Mouse (Mus musculus) heart, embryonic 10.5 days (tissue): Measurements from ENCODE around the gene Rnpepl1. TPM values are rescaled to one million over a fixed set of nuclear protein-coding genes. Genes with fewer than 3 reads are reported as not detected.

Experiments used
- DNase-seq: peaks from one replicate; pipeline ENCODE4 v3.0.0-alpha.2; 2017; ENCODE audit warnings: low spot score
- H3K27ac ChIP-seq: fragments of 300-500 bp; sonication (generic); 2 replicates; pipeline ENCODE4 v1.5.1; 2016; ENCODE audit warnings: mild to moderate bottlenecking
- H3K27me3 ChIP-seq: fragments of 300-500 bp; sonication (generic); 2 replicates; pipeline ENCODE4 v1.6.1; 2016; ENCODE audit warnings: mild to moderate bottlenecking; ENCODE audit not compliant: poor library complexity, insufficient read depth, severe bottlenecking
- H3K36me3 ChIP-seq: fragments of 300-500 bp; sonication (generic); 2 replicates; pipeline ENCODE4 v1.6.1; 2016; ENCODE audit warnings: mild to moderate bottlenecking, moderate library complexity
- H3K4me1 ChIP-seq: fragments of 300-500 bp; sonication (generic); 2 replicates; pipeline ENCODE4 v1.6.1; 2016; ENCODE audit warnings: mild to moderate bottlenecking
- H3K4me3 ChIP-seq: fragments of 300-500 bp; sonication (generic); 2 replicates; pipeline ENCODE4 v1.5.1; 2016; ENCODE audit warnings: mild to moderate bottlenecking, moderate library complexity
- H3K9me3 ChIP-seq: fragments of 300-500 bp; sonication (generic); 2 replicates; pipeline ENCODE4 v1.6.1; 2016; ENCODE audit warnings: mild to moderate bottlenecking, moderate library complexity
- WGBS: fragments of 180-500 bp; shearing (Covaris S2); methylation state at CpG from one replicate; pipeline ENCODE4 v1.1.7; 2016; 5-methylcytosine and 5-hydroxymethylcytosine counted together
- polyA plus RNA-seq: library from polyadenylated mRNA; unstranded; fragments of >200 nt; fragmentation: Nextera tagmentation; extraction: Ambion mirVana; gene quantifications from 2 replicates; pipeline ENCODE4 v1.2.1, GENCODE M21; 2016

Rnpepl1 gene
- polyA plus RNA-seq, 1 experiment from 2014 or later, result 25.9 TPM

DNA sequence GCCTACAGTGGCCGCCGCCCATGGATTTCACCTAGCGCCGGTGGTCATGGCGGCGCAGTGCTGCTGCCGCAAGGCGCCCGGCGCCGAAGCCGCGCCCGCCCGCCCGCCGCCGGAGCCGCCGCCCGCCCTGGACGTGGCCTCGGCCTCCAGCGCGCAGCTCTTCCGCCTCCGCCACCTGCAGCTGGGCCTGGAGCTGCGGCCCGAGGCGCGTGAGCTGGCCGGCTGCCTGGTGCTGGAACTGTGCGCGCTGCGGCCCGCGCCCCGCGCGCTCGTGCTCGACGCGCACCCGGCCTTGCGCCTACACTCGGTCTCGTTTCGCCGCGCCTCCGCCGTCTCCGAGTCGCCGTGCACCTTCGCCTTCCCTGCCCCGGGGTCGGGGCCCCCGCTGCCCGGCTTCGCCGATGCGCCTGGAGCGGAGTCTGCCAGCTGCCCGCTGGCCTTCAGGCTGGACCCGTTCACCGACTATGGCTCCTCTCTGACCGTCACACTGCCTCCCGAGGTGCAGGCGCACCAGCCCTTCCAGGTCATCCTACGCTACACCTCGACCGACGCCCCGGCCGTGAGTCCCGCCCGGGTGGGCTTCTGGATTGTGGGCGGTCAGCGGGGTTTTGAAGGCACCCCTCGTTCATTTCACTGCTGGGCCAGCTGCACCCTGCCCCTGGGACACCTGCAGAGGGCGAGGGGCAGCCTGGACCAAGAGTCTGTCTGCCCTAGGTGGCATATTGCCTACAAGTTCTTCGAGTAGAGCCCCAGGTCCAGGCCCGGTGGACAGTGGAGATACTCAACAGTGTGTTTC, 540 bp downstream of the Rnpepl1 start:
- Histone ChIP-seq H3K4me1 (peaks cover 38% of the 10 kb centered on the region), H3K36me3 (peaks cover 24% of the 10 kb centered on the region), H3K27me3 (peaks cover 18% of the 10 kb centered on the region; the same call in 1 of the 2 replicates), H3K27ac (peak overlapping the region; percentile 95), H3K9me3 (no peaks in the 10 kb centered on the region), H3K4me3 (peak overlapping the region; percentile 91)
- 2% methylated on average over 84 of the region's 85 CpGs for WGBS
- DNase-seq, result peak; percentile 87

DNA sequence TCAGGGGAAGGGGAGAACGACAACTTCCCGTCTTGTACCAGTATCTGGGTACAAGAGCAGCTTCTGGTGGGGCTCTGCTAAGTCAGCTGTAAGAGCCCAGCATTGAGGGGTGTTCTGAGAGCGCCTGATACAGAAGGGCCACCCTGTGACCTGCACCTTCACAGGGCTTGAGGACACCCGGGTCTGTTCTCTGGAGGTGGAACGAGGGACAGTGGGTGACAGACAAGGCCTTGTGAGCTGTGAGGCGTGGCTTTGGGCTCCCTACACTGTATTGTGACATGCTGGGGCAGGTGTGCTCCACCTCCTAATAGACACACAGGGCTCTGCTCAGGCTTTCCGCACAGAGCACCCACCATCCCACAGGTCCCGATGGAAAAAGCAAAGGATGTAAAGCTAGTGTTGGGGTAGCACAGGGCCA, 1.1 kb downstream of the Rnpepl1 start:
- peaks cover 36% of the 10 kb centered on the region for H3K4me1 ChIP-seq
- 44% methylated on average over 8 of the region's 8 CpGs for WGBS
- H3K4me3 ChIP-seq, result peak overlapping the region; percentile 91
- H3K36me3 ChIP-seq, result peaks cover 30% of the 10 kb centered on the region
- DNase-seq, result no peak
- peaks cover 18% of the 10 kb centered on the region; the same call in 1 of the 2 replicates for H3K27me3 ChIP-seq
- H3K27ac ChIP-seq, result peak overlapping the region; percentile 95
- H3K9me3 ChIP-seq, result no peaks in the 10 kb centered on the region

DNA sequence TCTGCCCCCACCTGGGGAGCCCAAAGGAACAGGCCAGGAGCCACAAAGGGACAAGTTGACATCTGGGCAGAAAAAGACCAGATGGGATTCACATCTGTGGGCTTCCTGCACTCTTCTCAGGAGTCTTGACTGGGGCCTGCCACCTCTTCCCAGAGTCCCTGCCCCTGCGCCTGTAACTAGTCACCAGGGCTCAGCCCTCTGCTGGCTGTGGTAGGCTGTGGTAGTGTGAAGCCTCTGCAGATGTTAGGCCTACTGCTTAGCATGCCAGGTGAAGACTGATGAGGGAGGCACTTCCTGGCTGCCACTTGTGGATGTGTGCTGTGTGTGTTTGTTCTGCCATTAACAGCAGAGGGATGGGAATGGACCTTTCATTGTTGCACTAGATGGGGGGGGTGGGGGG, 1.7 kb downstream of the Rnpepl1 start:
- Histone ChIP-seq H3K27me3 (peaks cover 18% of the 10 kb centered on the region; the same call in 1 of the 2 replicates), H3K36me3 (peaks cover 35% of the 10 kb centered on the region), H3K4me3 (peak overlapping the region; percentile 91; the same call in 1 of the 2 replicates), H3K9me3 (no peaks in the 10 kb centered on the region), H3K4me1 (peaks cover 35% of the 10 kb centered on the region), H3K27ac (0 out of 2 replicates have a peak overlapping the region, but pooled peaks have one; percentile 9)
- 56% methylated on average over 1 of the region's 1 CpGs for WGBS
- no peak for DNase-seq

DNA sequence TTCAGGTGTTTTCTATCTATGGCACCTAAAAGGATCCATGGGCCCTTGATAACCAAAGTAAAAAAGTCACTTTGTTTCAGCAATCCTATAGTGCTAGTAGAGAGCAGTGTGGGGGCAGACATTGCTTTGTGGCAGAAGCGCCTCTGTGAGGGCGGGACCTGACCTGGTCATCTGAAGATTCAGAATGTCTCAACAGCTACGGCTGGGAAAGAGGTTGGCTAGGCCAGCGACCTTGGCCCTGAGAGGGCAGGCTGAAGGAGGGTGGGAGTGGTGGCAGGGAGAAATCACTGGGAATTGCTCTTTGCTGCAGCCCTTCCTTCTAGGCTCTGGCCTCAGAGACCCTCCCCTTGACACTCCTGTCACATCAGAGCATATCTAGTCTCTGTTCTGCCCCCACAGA, 3.7 kb downstream of the Rnpepl1 start:
- peaks cover 4% of the 10 kb centered on the region; the same call in 1 of the 2 replicates for H3K27me3 ChIP-seq
- no peak overlapping the region for H3K4me3 ChIP-seq
- WGBS, result 71% methylated on average over 4 of the region's 4 CpGs
- H3K4me1 ChIP-seq, result peaks cover 27% of the 10 kb centered on the region
- H3K36me3 ChIP-seq, result peaks cover 55% of the 10 kb centered on the region
- no peak overlapping the region for H3K27ac ChIP-seq
- no peak for DNase-seq
- no peaks in the 10 kb centered on the region for H3K9me3 ChIP-seq

DNA sequence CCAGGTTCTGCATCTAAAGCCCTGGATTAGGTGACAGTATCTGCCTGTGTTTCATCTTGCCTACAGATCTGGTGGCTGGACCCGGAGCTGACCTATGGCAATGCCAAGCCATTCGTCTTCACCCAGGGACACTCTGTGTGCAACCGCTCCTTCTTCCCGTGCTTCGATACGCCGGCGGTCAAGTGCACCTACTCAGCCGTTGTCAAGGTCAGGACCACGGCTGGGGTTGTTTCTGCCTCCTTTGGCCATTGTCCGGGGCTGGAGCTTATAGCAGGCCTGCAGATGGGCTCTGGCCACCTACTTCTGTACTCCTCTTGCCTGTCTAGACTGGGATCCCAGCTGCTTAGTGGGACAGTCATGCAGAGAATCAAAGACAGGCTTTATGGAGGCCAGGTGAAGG, 4.4 kb downstream of the Rnpepl1 start:
- Histone ChIP-seq H3K27ac (no peak overlapping the region), H3K4me3 (no peak overlapping the region), H3K27me3 (no peaks in the 10 kb centered on the region), H3K36me3 (peaks cover 63% of the 10 kb centered on the region), H3K9me3 (no peaks in the 10 kb centered on the region), H3K4me1 (peaks cover 22% of the 10 kb centered on the region)
- WGBS, result 92% methylated on average over 11 of the region's 11 CpGs
- DNase-seq, result no peak

DNA sequence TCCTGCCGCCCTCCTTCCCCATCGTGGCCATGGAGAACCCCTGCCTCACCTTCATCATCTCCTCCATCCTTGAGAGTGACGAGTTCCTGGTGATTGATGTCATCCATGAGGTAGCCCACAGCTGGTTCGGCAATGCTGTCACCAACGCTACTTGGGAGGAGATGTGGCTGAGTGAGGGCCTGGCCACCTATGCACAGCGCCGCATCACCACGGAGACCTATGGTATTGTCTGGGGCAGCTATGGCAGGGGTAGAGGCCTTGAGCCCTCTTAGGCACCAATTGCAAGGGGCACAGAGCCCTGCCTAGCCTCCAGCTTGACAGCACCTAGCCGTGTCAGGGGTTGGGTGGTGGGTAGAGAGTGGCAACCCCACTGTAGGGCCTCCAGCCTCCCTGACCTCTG, 6.1 kb downstream of the Rnpepl1 start:
- no peak overlapping the region for H3K4me3 ChIP-seq
- peaks cover 70% of the 10 kb centered on the region for H3K36me3 ChIP-seq
- H3K27ac ChIP-seq, result no peak overlapping the region
- DNase-seq, result no peak
- H3K27me3 ChIP-seq, result no peaks in the 10 kb centered on the region
- peaks cover 13% of the 10 kb centered on the region for H3K4me1 ChIP-seq
- H3K9me3 ChIP-seq, result no peaks in the 10 kb centered on the region
- WGBS, result 93% methylated on average over 9 of the region's 9 CpGs

DNA sequence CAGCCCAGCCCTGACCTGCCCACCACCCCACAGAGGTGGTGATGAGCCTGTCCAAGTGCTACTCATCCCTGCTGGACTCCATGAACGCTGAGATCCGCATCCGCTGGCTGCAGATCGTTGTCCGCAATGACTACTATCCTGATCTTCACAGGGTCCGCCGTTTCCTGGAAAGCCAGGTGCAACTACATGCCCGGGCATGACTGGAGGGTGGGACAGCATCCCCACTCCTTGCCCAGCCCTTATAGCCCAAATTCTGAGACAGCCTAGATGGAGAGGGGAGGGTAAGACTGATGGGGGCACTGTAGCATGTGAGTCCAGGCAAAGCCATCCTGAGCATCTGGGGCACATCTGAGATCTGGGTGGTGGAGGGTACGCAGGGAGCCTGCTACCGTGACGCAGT, 8.6 kb downstream of the Rnpepl1 start:
- DNase-seq, result no peak

DNA sequence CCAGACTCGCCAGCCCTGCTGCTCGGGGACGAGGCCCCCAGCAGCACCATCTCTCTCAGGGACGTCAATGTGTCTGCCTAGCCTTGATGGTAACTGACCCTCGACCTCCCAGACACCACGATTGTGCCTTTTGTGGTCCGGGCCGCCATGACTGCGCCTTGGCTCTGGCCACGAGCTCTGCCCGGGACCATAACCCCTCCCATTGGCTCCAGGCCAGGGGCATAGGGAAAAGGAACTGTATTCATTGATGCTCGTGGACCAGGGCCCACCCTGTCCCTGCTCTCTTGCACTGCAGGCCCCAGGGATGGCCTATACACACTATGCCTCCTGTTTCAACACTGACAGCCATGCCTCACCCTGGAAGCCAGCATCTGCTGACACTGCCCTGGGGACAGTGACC, 9.2 kb downstream of the Rnpepl1 start:
- 88% methylated on average over 12 of the region's 12 CpGs for WGBS
- DNase-seq, result no peak
- Histone ChIP-seq H3K36me3 (peaks cover 60% of the 10 kb centered on the region), H3K4me1 (no peaks in the 10 kb centered on the region), H3K27me3 (no peaks in the 10 kb centered on the region), H3K4me3 (no peak overlapping the region), H3K9me3 (no peaks in the 10 kb centered on the region), H3K27ac (no peak overlapping the region)

More for the DNA sequence above, 8.6 kb downstream of the Rnpepl1 start:
- H3K27me3 ChIP-seq, result no peaks in the 10 kb centered on the region
- no peaks in the 10 kb centered on the region for H3K9me3 ChIP-seq
- H3K4me3 ChIP-seq, result no peak overlapping the region
- H3K4me1 ChIP-seq, result no peaks in the 10 kb centered on the region; the same call in 1 of the 2 replicates
- no peak overlapping the region for H3K27ac ChIP-seq
- 94% methylated on average over 11 of the region's 11 CpGs for WGBS
- H3K36me3 ChIP-seq, result peaks cover 66% of the 10 kb centered on the region

DNA sequence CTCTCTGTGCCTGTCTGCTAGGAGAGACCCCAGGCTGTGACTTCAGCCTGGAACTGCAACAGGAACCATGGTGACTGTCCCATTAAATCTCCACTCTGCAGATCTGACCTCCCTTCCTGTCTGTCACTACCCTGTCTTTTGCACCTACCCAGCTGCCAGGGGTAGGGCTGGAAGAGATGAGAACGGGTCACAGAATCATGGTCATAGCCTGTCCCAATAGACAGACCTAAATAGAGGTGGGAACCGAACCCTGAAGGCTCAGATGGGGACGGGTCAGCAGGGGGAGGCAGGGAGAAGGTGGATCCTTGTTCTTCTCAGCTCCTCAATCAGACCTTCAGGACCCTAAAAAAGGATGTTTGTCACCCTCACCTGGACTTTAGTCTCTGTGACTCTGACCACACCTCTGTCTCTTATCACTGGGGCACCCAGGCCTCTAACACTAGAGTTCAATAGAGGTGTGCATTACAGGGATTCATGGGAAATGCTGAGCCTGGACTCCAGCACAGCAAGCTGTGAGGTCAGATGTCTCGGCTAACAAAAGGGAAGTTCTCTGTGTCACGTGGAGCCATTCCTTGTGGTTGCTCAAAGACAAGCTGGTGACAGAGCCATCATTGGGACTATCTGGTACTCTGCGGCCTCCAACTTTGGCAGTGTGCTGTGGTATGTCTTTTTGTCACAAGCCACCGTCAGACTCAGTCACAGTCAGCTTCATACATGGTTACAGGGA, 10.1 kb downstream of the Rnpepl1 start:
- no peak for DNase-seq
- Histone ChIP-seq H3K9me3 (no peaks in the 10 kb centered on the region), H3K4me3 (no peak overlapping the region), H3K4me1 (no peaks in the 10 kb centered on the region), H3K36me3 (peaks cover 51% of the 10 kb centered on the region), H3K27ac (no peak overlapping the region), H3K27me3 (no peaks in the 10 kb centered on the region)
- 76% methylated on average over 7 of the region's 7 CpGs for WGBS

DNA sequence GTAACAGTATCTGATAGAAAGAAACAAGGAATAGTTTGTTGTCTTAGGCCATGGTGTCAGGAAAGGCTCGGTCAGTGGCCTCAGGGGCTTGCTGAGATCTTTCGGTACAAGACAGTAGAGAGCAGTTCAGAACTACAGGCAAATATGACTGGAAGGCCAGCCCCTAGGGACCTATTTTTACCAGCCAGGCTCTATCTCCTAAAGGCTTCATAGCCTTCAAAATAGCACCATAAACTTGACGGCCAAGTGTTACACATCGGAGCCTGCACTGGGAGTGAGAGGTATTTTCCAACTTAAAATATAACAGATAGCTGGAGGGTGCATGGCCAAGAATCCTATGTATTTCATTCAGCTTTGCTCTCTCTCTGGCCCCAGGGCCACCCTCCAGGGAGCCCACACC, 10.9 kb downstream of the Rnpepl1 start:
- H3K36me3 ChIP-seq, result peaks cover 43% of the 10 kb centered on the region
- H3K4me3 ChIP-seq, result no peak overlapping the region
- H3K4me1 ChIP-seq, result no peaks in the 10 kb centered on the region
- WGBS, result 75% methylated on average over 4 of the region's 4 CpGs
- no peak overlapping the region for H3K27ac ChIP-seq
- no peaks in the 10 kb centered on the region for H3K9me3 ChIP-seq
- H3K27me3 ChIP-seq, result no peaks in the 10 kb centered on the region
- no peak for DNase-seq

DNA sequence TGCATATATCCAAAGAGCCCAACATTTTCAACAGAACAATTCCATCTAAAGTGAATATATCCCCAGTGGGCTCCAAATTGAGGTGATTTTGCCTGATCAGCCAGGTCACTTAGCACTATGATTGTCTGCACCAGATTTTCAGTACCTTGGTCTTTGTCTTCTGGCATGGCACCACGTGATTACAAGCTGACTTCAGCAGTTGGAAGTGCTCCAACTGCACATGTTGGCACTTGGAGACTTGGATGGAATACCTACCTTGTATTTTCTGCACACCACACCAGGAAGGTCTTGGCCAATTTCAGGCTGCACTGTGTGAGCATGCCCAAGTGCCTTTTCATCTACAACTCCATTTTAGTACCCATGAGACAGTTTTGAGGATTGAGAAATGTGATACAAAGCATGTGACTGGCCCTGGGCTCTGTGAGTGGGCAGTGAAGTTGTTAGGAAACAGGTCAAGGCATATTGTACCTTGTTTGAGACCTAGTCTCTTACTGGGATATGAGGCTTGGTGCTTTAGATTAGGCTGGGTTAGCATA, 19.7 kb downstream of the Rnpepl1 start:
- DNase-seq, result no peak
- peaks cover 18% of the 10 kb centered on the region; the same call in 1 of the 2 replicates for H3K27me3 ChIP-seq
- H3K9me3 ChIP-seq, result no peaks in the 10 kb centered on the region
- no peak overlapping the region for H3K27ac ChIP-seq
- WGBS, result 27% methylated on average over 1 of the region's 1 CpGs
- H3K4me1 ChIP-seq, result peaks cover 13% of the 10 kb centered on the region
- no peak overlapping the region for H3K4me3 ChIP-seq
- H3K36me3 ChIP-seq, result no peaks in the 10 kb centered on the region

DNA sequence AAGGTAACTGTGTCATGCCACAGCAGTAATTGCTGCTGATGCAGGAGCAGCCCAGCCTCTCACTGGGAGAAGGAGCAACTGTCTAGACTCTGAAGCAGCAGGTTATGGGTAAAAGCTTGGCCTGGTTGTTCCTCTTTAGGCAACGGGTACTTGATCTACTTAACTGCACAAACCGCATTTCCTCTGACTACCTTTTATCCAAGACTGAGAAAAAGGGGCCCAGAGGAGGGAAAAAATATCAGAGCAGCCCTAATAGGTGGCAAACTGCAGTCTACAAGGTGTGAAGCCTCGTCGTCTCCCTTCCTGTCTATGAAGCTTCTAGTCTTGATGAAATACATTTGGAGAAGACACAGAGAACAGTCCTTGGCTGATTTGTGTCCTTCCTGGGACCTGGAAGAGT, 23.0 kb downstream of the Rnpepl1 start:
- peaks cover 9% of the 10 kb centered on the region; the same call in 1 of the 2 replicates for H3K36me3 ChIP-seq
- H3K9me3 ChIP-seq, result no peaks in the 10 kb centered on the region
- H3K4me1 ChIP-seq, result peaks cover 24% of the 10 kb centered on the region
- peak overlapping the region; percentile 93 for H3K27ac ChIP-seq
- no peak for DNase-seq
- peaks cover 18% of the 10 kb centered on the region; the same call in 1 of the 2 replicates for H3K27me3 ChIP-seq
- WGBS, result 75% methylated on average over 4 of the region's 4 CpGs
- H3K4me3 ChIP-seq, result peak overlapping the region; percentile 88
